Mouse (Mus musculus) heart, embryonic 14.5 days (tissue): ENCODE data around the gene Scpep1. TPM values are rescaled to one million over a fixed set of nuclear protein-coding genes. Genes with fewer than 3 reads are reported as not detected.

Experiments
- polyA plus RNA-seq: library from polyadenylated mRNA; unstranded; fragments of >200 nt; fragmentation: Nextera tagmentation; extraction: Ambion mirVana; gene quantifications from 2 replicates; pipeline ENCODE4 v1.2.1, GENCODE M21; 2014

Scpep1 gene
- polyA plus RNA-seq, 1 experiment from 2014 or later: 49.9 TPM

Other genes with a start within 250 kb of the Scpep1 start
- gene Msi2, start 237.0 kb downstream of the Scpep1 start, polyA plus RNA-seq: 18.1 and 20.9 TPM in 2 replicates
- gene Akap1, start 90.9 kb downstream of the Scpep1 start, polyA plus RNA-seq: 40.5 and 42.0 TPM in 2 replicates
- gene Elobl, start 11.5 kb upstream of the Scpep1 start, polyA plus RNA-seq: not detected in 2 replicates
- 6.5 and 6.6 TPM in 2 replicates for gene Coil, start 14.8 kb upstream of the Scpep1 start, polyA plus RNA-seq
- gene Trim25, start 43.9 kb upstream of the Scpep1 start, polyA plus RNA-seq: 15.9 and 16.7 TPM in 2 replicates
- gene Dgke, start 111.4 kb upstream of the Scpep1 start, polyA plus RNA-seq: 5.7 and 6.7 TPM in 2 replicates
- gene Gm525, start 118.4 kb upstream of the Scpep1 start, polyA plus RNA-seq: not detected in 2 replicates